Comparison of ENCODE assay signal across 16 mouse cellular contexts in genomic region chr3:110789009-110789586, GRCm38 (mm10).
A peak's percentile ranks its signal among the peaks of the same experiment; 100 is the strongest.
DNase-seq lines count a peak whose midpoint lies in the region; ATAC-seq and TF ChIP-seq lines count a peak whose summit lies in the region.
"Had no signal": no experiment of that assay in that cellular context is flagged by ENCODE, and none has a peak within 500 bp of the region (broad histone marks: within the 10 kb centered on the region; RNA-seq: fewer than 3 reads in every experiment).

No protein-coding gene starts in this region.

- WGBS in forebrain, embryonic 12.5 days, result 34% methylated on average over 4 of the region's 4 CpGs
- 31% methylated on average over 4 of the region's 4 CpGs for whole genome bisulfite sequencing in forebrain, embryonic 16.5 days
- 53% methylated on average over 4 of the region's 4 CpGs for WGBS in neural tube, embryonic 11.5 days
- 42% methylated on average over 4 of the region's 4 CpGs for WGBS in neural tube, embryonic 15.5 days
- WGBS in hindbrain, postnatal 0 days, result 40% methylated on average over 4 of the region's 4 CpGs

- peak; percentile 10 for DNase-seq in neural tube, embryonic 11.5 days (ENCODE audit: low spot score)
- peak; percentile 24 for DNase-seq in hindbrain, postnatal 0 days (ENCODE audit: low spot score)
- no peak for DNase-seq in gastrocnemius, postnatal 4 days (ENCODE audit: low spot score in 2 of 2)
- DNase-seq in urinary bladder, postnatal 4 days (ENCODE audit: low spot score in 2 of 2), result no peak
- DNase-seq in kidney, adult 9 months, result no peak
- DNase-seq: adrenal gland, adult 2 months; cerebellum, postnatal 36 days; gastrocnemius, postnatal 10 days; kidney, postnatal 10 days; left cerebral cortex, postnatal 4 days; liver, embryonic 13.5 days; lung, postnatal 14 days had no signal

- no peak for TF ChIP-seq CTCF in hindbrain, postnatal 0 days (IDR thresholded peaks at IDR 0.05; ENCODE audit: low read depth)

- no peak overlapping the region for H3K4me3 ChIP-seq in forebrain, embryonic 12.5 days (replicated peaks)
- H3K4me3 ChIP-seq in forebrain, embryonic 16.5 days (replicated peaks; ENCODE audit: low read length), result no peak overlapping the region
- no peak overlapping the region for H3K4me3 ChIP-seq in neural tube, embryonic 11.5 days (ENCODE audit: low read depth, low read length)
- no peak overlapping the region for H3K4me3 ChIP-seq in neural tube, embryonic 15.5 days (replicated peaks)
- no peak overlapping the region for H3K4me3 ChIP-seq in hindbrain, postnatal 0 days (ENCODE audit: low read length)
- H3K4me3 ChIP-seq: erythroblast, embryonic 14.5 days; liver, embryonic 13.5 days had no signal

- no peak overlapping the region for H3K27ac ChIP-seq in forebrain, embryonic 12.5 days
- H3K27ac ChIP-seq in forebrain, embryonic 16.5 days (ENCODE audit: low read length), result no peak overlapping the region
- no peak overlapping the region for H3K27ac ChIP-seq in neural tube, embryonic 11.5 days (ENCODE audit: low read depth, low read length)
- no peak overlapping the region for H3K27ac ChIP-seq in neural tube, embryonic 15.5 days (replicated peaks)
- no peak overlapping the region for H3K27ac ChIP-seq in hindbrain, postnatal 0 days
- H3K27ac ChIP-seq: liver, embryonic 13.5 days had no signal

- H3K27me3 ChIP-seq in forebrain, embryonic 12.5 days, result no peaks in the 10 kb centered on the region
- H3K27me3 ChIP-seq in forebrain, embryonic 16.5 days (replicated peaks; ENCODE audit: control insufficient read depth, insufficient read depth, low read length), result no peaks in the 10 kb centered on the region
- no peaks in the 10 kb centered on the region for H3K27me3 ChIP-seq in neural tube, embryonic 11.5 days (ENCODE audit: control insufficient read depth, insufficient read depth, low read length)
- H3K27me3 ChIP-seq in neural tube, embryonic 15.5 days (replicated peaks), result no peaks in the 10 kb centered on the region
- no peaks in the 10 kb centered on the region for H3K27me3 ChIP-seq in hindbrain, postnatal 0 days (ENCODE audit: insufficient read depth, low read length)
- H3K27me3 ChIP-seq: liver, embryonic 13.5 days had no signal

- no peaks in the 10 kb centered on the region for H3K36me3 ChIP-seq in forebrain, embryonic 12.5 days (replicated peaks)
- H3K36me3 ChIP-seq in forebrain, embryonic 16.5 days (ENCODE audit: control insufficient read depth, insufficient read depth), result no peaks in the 10 kb centered on the region
- no peaks in the 10 kb centered on the region for H3K36me3 ChIP-seq in neural tube, embryonic 11.5 days (ENCODE audit: control insufficient read depth, insufficient read depth, low read length)
- no peaks in the 10 kb centered on the region for H3K36me3 ChIP-seq in neural tube, embryonic 15.5 days
- no peaks in the 10 kb centered on the region for H3K36me3 ChIP-seq in hindbrain, postnatal 0 days (ENCODE audit: insufficient read depth, low read length)
- H3K36me3 ChIP-seq: liver, embryonic 13.5 days had no signal

- peak; percentile 49; the same call in 1 of the 2 replicates for ATAC-seq in forebrain, embryonic 12.5 days (ENCODE audit: low FRiP score)
- ATAC-seq in forebrain, embryonic 16.5 days, result no peak
- peak; percentile 65 for ATAC-seq in neural tube, embryonic 11.5 days (ENCODE audit: insufficient read depth, low FRiP score, low TSS enrichment)
- ATAC-seq in neural tube, embryonic 15.5 days (ENCODE audit: low FRiP score), result no peak; the same call in 1 of the 2 replicates
- peak; percentile 35; the same call in 1 of the 2 replicates for ATAC-seq in hindbrain, postnatal 0 days

- H3K4me1 ChIP-seq in forebrain, embryonic 12.5 days, result peaks cover 5% of the 10 kb centered on the region
- H3K4me1 ChIP-seq in forebrain, embryonic 16.5 days (replicated peaks; ENCODE audit: control insufficient read depth, insufficient read depth, low read length), result no peaks in the 10 kb centered on the region
- H3K4me1 ChIP-seq in neural tube, embryonic 11.5 days (ENCODE audit: control insufficient read depth, insufficient read depth, low read length), result no peaks in the 10 kb centered on the region
- H3K4me1 ChIP-seq in neural tube, embryonic 15.5 days, result peaks cover 5% of the 10 kb centered on the region; the same call in 1 of the 2 replicates
- no peaks in the 10 kb centered on the region for H3K4me1 ChIP-seq in hindbrain, postnatal 0 days (ENCODE audit: insufficient read depth, low read length)
- H3K4me1 ChIP-seq: liver, embryonic 13.5 days had no signal

- H3K4me2 ChIP-seq in forebrain, embryonic 12.5 days, result no peak overlapping the region
- H3K4me2 ChIP-seq in forebrain, embryonic 16.5 days (ENCODE audit: low read length), result no peak overlapping the region
- no peak overlapping the region for H3K4me2 ChIP-seq in neural tube, embryonic 11.5 days (ENCODE audit: low read depth)
- no peak overlapping the region for H3K4me2 ChIP-seq in neural tube, embryonic 15.5 days
- H3K4me2 ChIP-seq in hindbrain, postnatal 0 days (ENCODE audit: low read depth, low read length), result no peak overlapping the region
- H3K4me2 ChIP-seq: liver, embryonic 13.5 days had no signal

- H3K9ac ChIP-seq in forebrain, embryonic 12.5 days, result no peak overlapping the region
- H3K9ac ChIP-seq in forebrain, embryonic 16.5 days (replicated peaks; ENCODE audit: low read depth, low read length), result no peak overlapping the region
- no peak overlapping the region for H3K9ac ChIP-seq in neural tube, embryonic 11.5 days (ENCODE audit: low read length)
- no peak overlapping the region for H3K9ac ChIP-seq in neural tube, embryonic 15.5 days (replicated peaks)
- H3K9ac ChIP-seq in hindbrain, postnatal 0 days (replicated peaks; ENCODE audit: low read length), result no peak overlapping the region
- H3K9ac ChIP-seq: liver, embryonic 13.5 days had no signal

- H3K9me3 ChIP-seq in forebrain, embryonic 12.5 days, result no peaks in the 10 kb centered on the region
- H3K9me3 ChIP-seq in forebrain, embryonic 16.5 days (ENCODE audit: control insufficient read depth, low read length), result no peaks in the 10 kb centered on the region
- H3K9me3 ChIP-seq in neural tube, embryonic 11.5 days (ENCODE audit: control insufficient read depth, low read length), result no peaks in the 10 kb centered on the region
- H3K9me3 ChIP-seq in neural tube, embryonic 15.5 days (replicated peaks), result no peaks in the 10 kb centered on the region
- H3K9me3 ChIP-seq in hindbrain, postnatal 0 days (ENCODE audit: low read length), result no peaks in the 10 kb centered on the region
- H3K9me3 ChIP-seq: liver, embryonic 13.5 days had no signal

Comparison
In these comparisons a context has a peak if more than half of its experiments do, and no peak if none do; other contexts are left out.
1. ATAC-seq: peak in forebrain, embryonic 12.5 days (single experiment), neural tube, embryonic 11.5 days (single experiment) and hindbrain, postnatal 0 days (single experiment); none in forebrain, embryonic 16.5 days (single experiment) and neural tube, embryonic 15.5 days (single experiment).
2. DNase-seq: peak in neural tube, embryonic 11.5 days (single experiment) and hindbrain, postnatal 0 days (single experiment); none in gastrocnemius, postnatal 4 days (0 of 2), urinary bladder, postnatal 4 days (0 of 2) and kidney, adult 9 months (single experiment).